Mouse (Mus musculus): ENCODE data around the gene Scarb1. TPM values are rescaled to one million over a fixed set of nuclear protein-coding genes. Genes with fewer than 3 reads are reported as not detected.

The Scarb1 gene
- total RNA-seq, 1 experiment from 2014 or later: 1,988 TPM

GRCm38 (mm10) chr5:125235398-125235797 lies 105.5 kb downstream of the Scarb1 start:
- DNase-seq: no peak

- no peak for DNase-seq
Observed at GRCm38 (mm10) chr5:125234399-125234798, 106.5 kb downstream of the Scarb1 start.

- DNase-seq: no peak
Observed at GRCm38 (mm10) chr5:125233478-125233877, 107.4 kb downstream of the Scarb1 start.

GRCm38 (mm10) chr5:125232443-125232979 lies 108.4 kb downstream of the Scarb1 start:
- no peak for DNase-seq

GRCm38 (mm10) chr5:125230463-125230862 lies 110.4 kb downstream of the Scarb1 start:
- no peak for DNase-seq

- DNase-seq: no peak
Observed at GRCm38 (mm10) chr5:125229097-125229496, 111.8 kb downstream of the Scarb1 start.

- DNase-seq: no peak
Observed at GRCm38 (mm10) chr5:125227699-125228098, 113.2 kb downstream of the Scarb1 start.

Other genes with a start within 250 kb of the Scarb1 start
- 316 and 358 TPM in 2 replicates for gene Ncor2, start 161.9 kb downstream of the Scarb1 start, total RNA-seq (2021)
- not detected in 2 replicates for gene Gm10382, start 48.2 kb upstream of the Scarb1 start, total RNA-seq (2021)
- 1,462 and 1,631 TPM in 2 replicates for gene Ubc, start 49.1 kb upstream of the Scarb1 start, total RNA-seq (2021)
- 17.5 and 25.9 TPM in 2 replicates for gene Dhx37, start 93.0 kb upstream of the Scarb1 start, total RNA-seq (2021)
- 18.4 and 37.3 TPM in 2 replicates for gene Bri3bp, start 100.5 kb upstream of the Scarb1 start, total RNA-seq (2021)
- gene Aacs, start 134.7 kb upstream of the Scarb1 start, total RNA-seq (2021): 88.5 and 93.5 TPM in 2 replicates
- 0.90 and 2.1 TPM in 2 replicates for gene Tmem132b, start 190.7 kb upstream of the Scarb1 start, total RNA-seq (2021)